Mouse (Mus musculus) 3134 (cell line): ENCODE data around the gene Cldn12.

Experiments
- DNase-seq: peaks from one replicate; pipeline ENCODE4 v3.0.0-alpha.2; 2011; ENCODE audit warnings: low spot score; ENCODE audit not compliant: insufficient read length; ENCODE audit errors: extremely low read depth

Gene Cldn12

DNA sequence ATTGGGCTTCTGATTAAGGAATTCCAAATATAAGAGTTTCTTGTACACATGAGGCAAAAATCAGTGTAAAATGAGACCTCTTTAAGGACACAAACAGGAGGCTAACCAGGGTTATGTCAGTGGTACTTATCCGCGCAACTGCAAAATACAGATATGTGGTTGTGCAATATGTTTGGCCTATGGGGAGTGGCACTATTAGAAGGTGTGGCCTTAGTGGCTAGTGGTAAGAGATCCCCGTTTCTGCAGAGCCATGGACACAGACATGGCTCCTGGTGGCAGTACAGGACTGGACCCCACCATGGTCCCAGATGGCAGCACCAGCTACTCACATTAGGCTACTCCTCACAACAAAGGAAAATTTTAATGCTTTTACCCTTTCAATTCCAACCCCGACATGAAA is 19.7 kb downstream of the Cldn12 start:
- DNase-seq, result no peak

DNA sequence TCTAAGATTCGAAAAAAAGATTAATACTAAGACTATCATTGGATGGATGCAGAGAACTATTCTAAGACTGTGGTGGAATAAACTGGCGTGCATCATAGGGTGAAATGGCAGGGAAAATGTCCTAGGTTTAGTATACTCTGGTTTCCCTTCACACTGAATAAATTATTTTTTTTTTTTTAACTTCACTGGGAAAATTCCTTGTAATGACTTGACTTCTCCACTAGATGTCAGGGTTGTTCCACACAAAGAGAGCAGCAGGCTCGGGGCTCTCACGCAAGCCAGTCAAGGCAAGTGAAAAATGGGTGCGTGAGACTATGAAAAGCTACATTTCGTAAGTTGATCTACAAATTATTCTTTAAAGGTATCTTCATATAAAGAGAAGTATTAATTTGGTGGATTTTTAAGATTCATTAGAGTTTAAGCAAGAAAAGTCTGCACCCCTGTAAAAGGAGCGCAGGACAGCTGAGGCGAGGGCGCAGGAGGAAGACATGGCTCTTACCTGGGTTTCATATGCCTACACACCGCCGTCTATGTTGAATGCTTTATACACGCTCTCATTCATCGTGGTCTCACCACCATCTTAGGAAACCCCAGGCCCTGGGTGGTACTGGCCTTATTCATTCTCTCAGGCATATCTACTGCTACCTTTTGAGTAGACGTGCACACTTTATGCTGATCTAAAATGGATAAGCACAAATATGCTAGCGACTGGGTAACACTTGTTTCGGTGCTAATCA is 20.3 kb downstream of the Cldn12 start:
- no peak for DNase-seq

DNA sequence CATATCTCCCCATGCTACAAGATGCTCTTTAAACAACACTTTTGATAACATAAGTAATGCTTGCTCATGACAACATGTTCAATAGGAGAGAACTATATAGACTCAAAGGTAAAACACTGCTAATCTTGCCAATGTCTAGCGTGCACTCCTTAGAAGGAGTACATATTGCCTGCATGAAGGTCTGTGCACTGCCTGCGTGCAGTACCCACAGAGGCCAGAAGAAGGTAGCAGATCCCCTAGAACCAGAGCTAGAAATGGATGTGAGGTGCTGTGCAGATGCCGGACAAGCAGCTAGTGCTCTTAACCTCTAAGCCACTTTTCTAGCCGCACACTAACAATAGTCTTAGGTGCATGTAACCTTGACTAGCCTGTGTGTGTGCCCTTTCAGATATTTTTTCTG is 22.6 kb downstream of the Cldn12 start:
- DNase-seq, result no peak

DNA sequence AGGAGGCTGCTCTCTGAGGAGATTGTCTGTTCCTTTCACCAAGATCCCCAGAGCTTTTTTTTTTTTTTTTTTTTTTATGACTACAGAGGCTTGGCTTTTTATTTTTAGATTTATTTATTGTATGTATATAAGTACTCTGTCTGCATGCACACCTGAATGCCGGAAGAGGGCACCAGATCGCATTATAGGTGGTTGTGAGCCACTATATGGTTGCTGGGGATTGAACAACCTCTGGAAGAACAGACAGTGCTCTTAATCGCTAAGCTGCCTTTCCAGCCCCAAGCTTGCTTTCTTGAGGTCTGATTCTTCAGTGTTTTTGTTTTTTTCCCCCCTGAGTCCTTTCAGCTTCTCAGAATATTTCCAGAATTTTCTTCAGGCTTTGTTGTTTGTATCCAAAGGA is 28.7 kb downstream of the Cldn12 start:
- no peak for DNase-seq

DNA sequence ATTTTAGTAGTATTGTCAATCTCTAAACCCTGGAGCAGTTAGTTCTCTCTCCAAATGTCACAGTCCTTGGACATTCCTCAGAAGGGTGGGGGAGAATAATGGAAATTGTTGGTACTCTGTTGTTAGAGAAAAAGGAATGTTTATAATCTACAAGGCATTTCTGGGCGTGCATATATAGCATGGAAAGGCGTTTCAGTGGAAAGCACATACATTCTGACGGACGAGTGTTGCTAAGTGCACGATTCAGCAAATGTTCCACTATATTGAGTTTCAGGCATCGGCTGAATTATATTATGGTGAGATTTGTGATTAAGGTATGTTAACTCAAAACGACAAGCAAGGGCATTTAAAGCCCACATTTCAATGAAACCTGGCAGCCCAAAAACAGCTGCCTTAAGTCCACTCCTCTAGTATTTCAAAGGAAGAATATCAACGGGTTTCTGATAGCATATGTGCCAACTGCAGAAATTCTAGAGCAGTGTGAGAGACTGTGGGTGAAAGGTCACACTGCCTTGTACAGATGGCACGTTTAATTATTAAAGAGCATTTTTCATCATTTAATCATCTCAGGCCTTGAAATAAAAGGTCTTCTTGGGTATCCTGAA is 31.4 kb downstream of the Cldn12 start:
- DNase-seq, result no peak

DNA sequence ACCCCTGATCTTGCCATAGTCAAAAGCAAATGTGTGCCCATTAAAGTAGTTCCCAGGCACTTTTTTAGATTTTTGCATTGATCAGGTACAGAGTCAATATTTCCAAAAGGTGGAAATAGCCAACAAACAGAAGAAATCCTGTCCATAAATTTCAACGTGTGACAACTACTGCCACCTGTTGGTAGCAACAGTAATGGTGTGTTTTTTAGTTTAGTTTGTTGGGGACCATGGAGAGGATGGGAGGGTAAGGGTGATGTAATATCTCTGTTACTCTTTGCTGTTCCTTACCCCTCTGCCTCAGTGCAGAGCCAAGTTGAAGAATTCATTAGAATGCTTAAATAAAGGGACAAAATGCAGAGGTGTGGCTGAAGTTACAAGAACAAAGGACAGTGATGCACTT is 33.1 kb downstream of the Cldn12 start:
- DNase-seq, result no peak

DNA sequence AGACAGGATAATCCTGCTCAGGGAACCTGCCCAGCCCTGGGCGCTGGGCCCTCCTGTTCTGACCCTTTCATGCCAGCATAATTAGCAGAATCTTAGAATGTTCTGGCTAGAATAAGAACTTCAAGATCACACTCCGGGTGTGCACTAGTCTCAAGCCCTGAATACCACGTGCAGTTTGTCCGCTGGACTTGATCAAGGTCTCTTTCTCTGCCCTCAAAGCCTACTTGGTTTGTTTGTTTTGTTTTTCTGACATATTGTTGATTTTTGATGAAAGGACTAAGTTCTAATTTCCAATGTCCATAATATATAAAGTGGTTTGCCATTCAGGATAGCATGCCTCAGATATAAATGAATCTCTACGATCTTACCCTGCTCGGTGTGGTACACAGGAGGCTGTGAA is 35.7 kb downstream of the Cldn12 start, which contains the start of gene 1700015F17Rik:
Gene 1700015F17Rik, minus strand, starts transcription at position 101 of the 400 bp plus-strand sequence.
- DNase-seq, result no peak

DNA sequence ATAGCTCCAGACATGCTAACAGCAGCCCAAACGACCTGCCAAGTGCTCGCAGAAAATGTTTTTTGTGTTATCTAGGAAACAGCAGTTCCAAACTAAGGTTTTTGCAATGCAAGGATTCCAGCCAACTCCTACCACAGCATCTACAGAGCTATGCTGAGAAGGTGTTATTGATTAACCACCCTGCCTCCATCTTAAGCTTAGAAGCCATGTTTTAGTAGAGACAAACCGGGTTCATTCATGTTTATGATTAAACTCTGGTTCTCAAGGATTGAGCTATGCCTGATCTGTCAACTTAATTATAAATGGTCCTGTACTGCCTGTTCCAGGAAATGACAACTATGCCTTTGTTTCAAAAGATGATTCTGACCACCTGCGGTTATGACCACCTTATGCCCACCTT is 38.6 kb downstream of the Cldn12 start:
- DNase-seq, result no peak

DNA sequence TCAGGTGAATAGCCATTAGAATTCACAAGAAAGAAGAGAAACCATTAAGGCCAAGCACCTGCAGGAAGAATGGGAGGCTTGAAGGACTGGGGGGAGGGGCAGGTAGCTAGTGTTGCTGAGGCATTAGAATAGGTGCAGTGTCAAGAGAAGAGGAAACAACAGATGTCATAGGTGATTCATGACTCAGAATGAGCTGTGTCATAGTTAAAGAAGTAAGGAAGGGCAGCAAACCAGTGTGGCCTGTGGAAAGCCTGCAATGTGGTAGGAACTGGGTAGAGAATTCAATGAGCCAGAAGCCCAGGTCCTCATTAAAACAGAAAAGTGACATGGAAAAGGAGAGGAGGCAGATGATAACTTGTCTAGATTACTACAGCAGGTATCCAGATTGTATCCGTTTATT is 49.5 kb downstream of the Cldn12 start:
- DNase-seq, result no peak
